Mouse (Mus musculus) myocyte (in vitro differentiated cells): ENCODE measurements around the gene Kank1. TPM values are rescaled to one million over a fixed set of nuclear protein-coding genes. Genes with fewer than 3 reads are reported as not detected.
A peak's percentile ranks its signal among the peaks of the same experiment; 100 is the strongest.

Source experiments
- H3K27me3 ChIP-seq: one replicate; pipeline ENCODE4 v1.6.1; 2011; ENCODE audit not compliant: control insufficient read depth, insufficient read depth, insufficient read length
- H3K36me3 ChIP-seq: one replicate; pipeline ENCODE4 v1.6.1; 2011; ENCODE audit not compliant: control insufficient read depth, insufficient read depth
- H3K4me2 ChIP-seq: one replicate; pipeline ENCODE4 v1.6.1; 2011; ENCODE audit warnings: low read depth, control low read depth
- H3K4me3 ChIP-seq: one replicate; pipeline ENCODE4 v1.5.1; 2011; ENCODE audit warnings: mild to moderate bottlenecking, control low read depth, moderate library complexity
- H3K79me2 ChIP-seq: one replicate; pipeline ENCODE4 v1.6.1; 2011; ENCODE audit not compliant: control insufficient read depth, insufficient read depth
- H3ac ChIP-seq: one replicate; pipeline ENCODE4 v1.6.1; 2011; ENCODE audit not compliant: control insufficient read depth, insufficient read length
- CEBPB ChIP-seq: IDR thresholded peaks from 2 replicates; pipeline ENCODE4 v1.6.1; 2011; ENCODE audit warnings: mild to moderate bottlenecking, moderate library complexity; ENCODE audit not compliant: poor library complexity, insufficient read depth, severe bottlenecking
- E2F4 ChIP-seq: IDR thresholded peaks from one replicate; pipeline ENCODE4 v1.6.1; 2011; ENCODE audit warnings: mild to moderate bottlenecking, control low read depth, moderate library complexity; ENCODE audit not compliant: insufficient read depth
- MAX ChIP-seq: IDR thresholded peaks from one replicate; pipeline ENCODE4 v1.6.1; 2011; ENCODE audit warnings: low read depth, mild to moderate bottlenecking, control low read depth
- MYOD1 ChIP-seq, 3 experiments: IDR thresholded peaks; one replicate each; pipeline ENCODE4 v1.6.1; 2011; ENCODE audit warnings: control low read depth in 2 of 3, low read depth in 2 of 3, mild to moderate bottlenecking in 2 of 3, moderate library complexity in 1 of 3; ENCODE audit not compliant: insufficient read length in 2 of 3, control insufficient read depth in 1 of 3
- MYOG ChIP-seq, 3 experiments: IDR thresholded peaks; one replicate each; pipeline ENCODE4 v1.6.1; 2011; ENCODE audit warnings: control low read depth in 2 of 3, low read depth in 2 of 3, mild to moderate bottlenecking in 2 of 3; ENCODE audit not compliant: insufficient read length in 2 of 3, control insufficient read depth in 1 of 3, insufficient read depth in 1 of 3
- POLR2A ChIP-seq: IDR thresholded peaks from one replicate; pipeline ENCODE4 v1.6.1; 2011; ENCODE audit warnings: low read depth, mild to moderate bottlenecking, control low read depth, moderate library complexity; ENCODE audit not compliant: insufficient read length
- POLR2AphosphoS2 ChIP-seq: IDR thresholded peaks from one replicate; pipeline ENCODE4 v1.6.1; 2011; ENCODE audit warnings: low read depth, control low read depth; ENCODE audit not compliant: insufficient read length
- REST ChIP-seq: IDR thresholded peaks from one replicate; pipeline ENCODE4 v1.6.1; 2011; ENCODE audit warnings: mild to moderate bottlenecking, control low read depth, moderate library complexity; ENCODE audit not compliant: insufficient read depth, insufficient read length
- SRF ChIP-seq: IDR thresholded peaks from one replicate; pipeline ENCODE4 v1.6.1; 2011; ENCODE audit warnings: low read depth; ENCODE audit not compliant: control insufficient read depth, insufficient read length
- TCF12 ChIP-seq: IDR thresholded peaks from one replicate; pipeline ENCODE4 v1.6.1; 2011; ENCODE audit warnings: mild to moderate bottlenecking, control low read depth; ENCODE audit not compliant: poor library complexity, insufficient read depth, severe bottlenecking
- TCF3 ChIP-seq: IDR thresholded peaks from one replicate; pipeline ENCODE4 v1.6.1; 2011; ENCODE audit warnings: low read depth, control low read depth; ENCODE audit not compliant: insufficient read length
- USF1 ChIP-seq: IDR thresholded peaks from one replicate; pipeline ENCODE4 v1.6.1; 2011; ENCODE audit warnings: low read depth, mild to moderate bottlenecking, control low read depth, moderate library complexity
- polyA plus RNA-seq: library from polyadenylated mRNA; unstranded; fragments of >200 nt; fragmentation: generic; extraction: Trizol; gene quantifications from one replicate; pipeline ENCODE4 v1.2.1, GENCODE M21; 2012; ENCODE audit warnings: missing spikeins

Gene Kank1
- polyA plus RNA-seq, 1 experiment, result 4.3 TPM

GRCm38 (mm10) chr19:25253198-25253597 lies 16.4 kb downstream of the Kank1 start:
- H3K4me2 ChIP-seq, result no peak overlapping the region
- no peaks in the 10 kb centered on the region for H3K79me2 ChIP-seq
- H3K4me3 ChIP-seq, result no peak overlapping the region
- TF ChIP-seq TCF12, result no peak
- no peak for TF ChIP-seq USF1
- TF ChIP-seq POLR2AphosphoS2, result no peak
- no peak for TF ChIP-seq REST
- no peak for TF ChIP-seq TCF3
- TF ChIP-seq MYOD1 (IDR thresholded peaks at IDR 0.05; ENCODE audit: control insufficient read depth in 1 of 3, insufficient read length in 2 of 3, low read depth in 2 of 3), result no peak
- no peak for TF ChIP-seq CEBPB
- TF ChIP-seq E2F4, result no peak
- H3ac ChIP-seq, result no peak overlapping the region
- no peaks in the 10 kb centered on the region for H3K27me3 ChIP-seq
- H3K36me3 ChIP-seq, result no peaks in the 10 kb centered on the region

GRCm38 (mm10) chr19:25253628-25254027 lies 16.9 kb downstream of the Kank1 start:
- TF ChIP-seq MAX (no peak), USF1 (no peak), E2F4 (no peak), POLR2AphosphoS2 (no peak), REST (no peak), SRF (no peak), MYOG (IDR thresholded peaks at IDR 0.05; ENCODE audit: control insufficient read depth in 1 of 3, insufficient read depth in 1 of 3, insufficient read length in 2 of 3, low read depth in 2 of 3) (no peak), CEBPB (no peak), MYOD1 (IDR thresholded peaks at IDR 0.05; ENCODE audit: control insufficient read depth in 1 of 3, insufficient read length in 2 of 3, low read depth in 2 of 3) (no peak), TCF3 (no peak), POLR2A (no peak), TCF12 (no peak)
- no peaks in the 10 kb centered on the region for H3K79me2 ChIP-seq
- no peaks in the 10 kb centered on the region for H3K27me3 ChIP-seq
- no peak overlapping the region for H3K4me2 ChIP-seq
- H3ac ChIP-seq, result no peak overlapping the region
- H3K36me3 ChIP-seq, result no peaks in the 10 kb centered on the region
- H3K4me3 ChIP-seq, result no peak overlapping the region

- Histone ChIP-seq H3K36me3 (no peaks in the 10 kb centered on the region), H3ac (no peak overlapping the region), H3K4me3 (no peak overlapping the region), H3K79me2 (no peaks in the 10 kb centered on the region), H3K4me2 (no peak overlapping the region), H3K27me3 (no peaks in the 10 kb centered on the region)
- TF ChIP-seq MAX, result no peak
- no peak for TF ChIP-seq TCF12
- TF ChIP-seq TCF3, result no peak
- no peak for TF ChIP-seq SRF
- no peak for TF ChIP-seq MYOG (IDR thresholded peaks at IDR 0.05; ENCODE audit: control insufficient read depth in 1 of 3, insufficient read depth in 1 of 3, insufficient read length in 2 of 3, low read depth in 2 of 3)
- no peak for TF ChIP-seq REST
- no peak for TF ChIP-seq POLR2AphosphoS2
- no peak for TF ChIP-seq E2F4
- no peak for TF ChIP-seq POLR2A
- TF ChIP-seq CEBPB, result no peak
- TF ChIP-seq USF1, result no peak
- TF ChIP-seq MYOD1 (IDR thresholded peaks at IDR 0.05; ENCODE audit: control insufficient read depth in 1 of 3, insufficient read length in 2 of 3, low read depth in 2 of 3), result no peak
Measured at GRCm38 (mm10) chr19:25258321-25258720, 21.5 kb downstream of the Kank1 start.

DNA sequence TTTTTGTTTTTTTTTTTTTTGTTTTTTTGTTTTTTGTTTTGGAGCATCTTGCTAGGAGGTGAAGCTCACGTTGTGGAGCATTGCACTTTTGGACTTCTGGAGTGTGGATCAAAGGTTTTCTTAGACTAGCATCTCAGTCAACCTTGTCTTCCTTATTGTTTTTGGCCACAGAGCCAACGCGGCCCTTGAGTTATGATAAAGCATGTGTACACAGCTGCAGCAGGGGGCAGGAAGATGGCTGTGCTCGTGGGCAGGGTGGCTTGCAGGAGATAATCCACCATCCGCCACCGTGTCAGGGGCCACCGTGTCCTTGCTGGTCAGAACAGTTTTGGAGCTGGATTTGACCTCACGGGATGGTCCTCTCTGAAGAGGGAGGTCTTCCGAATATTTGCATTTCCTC lies 29.4 kb downstream of the Kank1 start:
- H3K4me2 ChIP-seq, result no peak overlapping the region
- TF ChIP-seq REST, result no peak
- TF ChIP-seq TCF3, result no peak
- no peak for TF ChIP-seq TCF12
- TF ChIP-seq MYOG (IDR thresholded peaks at IDR 0.05; ENCODE audit: control insufficient read depth in 1 of 3, insufficient read depth in 1 of 3, insufficient read length in 2 of 3, low read depth in 2 of 3), result no peak
- TF ChIP-seq MYOD1 (IDR thresholded peaks at IDR 0.05; ENCODE audit: control insufficient read depth in 1 of 3, insufficient read length in 2 of 3, low read depth in 2 of 3), result no peak
- no peak for TF ChIP-seq USF1
- no peak for TF ChIP-seq E2F4
- TF ChIP-seq POLR2A, result no peak
- TF ChIP-seq SRF, result no peak
- no peak for TF ChIP-seq CEBPB
- TF ChIP-seq POLR2AphosphoS2, result no peak
- no peak for TF ChIP-seq MAX
- H3K4me3 ChIP-seq, result no peak overlapping the region
- no peaks in the 10 kb centered on the region for H3K79me2 ChIP-seq
- H3K36me3 ChIP-seq, result no peaks in the 10 kb centered on the region
- H3ac ChIP-seq, result no peak overlapping the region
- no peaks in the 10 kb centered on the region for H3K27me3 ChIP-seq

DNA sequence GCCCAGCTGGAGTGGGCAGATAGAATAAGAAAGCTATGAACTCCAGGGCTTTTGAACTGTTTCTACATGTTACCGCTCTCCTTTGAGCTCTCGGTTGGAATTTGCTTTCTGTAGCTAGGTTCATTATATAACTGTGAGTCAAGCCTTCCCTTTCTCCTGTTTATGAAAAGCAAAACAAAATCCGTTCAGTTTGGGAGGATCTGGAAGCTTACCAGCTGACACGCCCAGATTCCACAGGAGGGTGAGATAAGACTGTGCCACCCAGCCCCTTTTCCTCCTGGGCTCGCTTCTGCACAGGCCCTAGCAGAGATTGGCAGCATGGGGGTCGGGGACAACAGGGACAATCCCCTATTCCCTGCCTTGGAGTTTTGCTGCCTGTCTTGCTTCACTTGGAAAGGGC lies 30.5 kb downstream of the Kank1 start:
- H3K27me3 ChIP-seq, result no peaks in the 10 kb centered on the region
- peak overlapping the region; percentile 49 for H3K4me2 ChIP-seq
- H3K4me3 ChIP-seq, result no peak overlapping the region
- H3ac ChIP-seq, result no peak overlapping the region
- TF ChIP-seq REST, result no peak
- TF ChIP-seq TCF3, result no peak
- TF ChIP-seq E2F4, result no peak
- H3K36me3 ChIP-seq, result no peaks in the 10 kb centered on the region
- no peaks in the 10 kb centered on the region for H3K79me2 ChIP-seq
